Mouse (Mus musculus) limb, embryonic 13.5 days (tissue): ENCODE measurements at regions not wholly inside any gene's neighbourhood (a gene's known extent, or its start where the extent isn't known, plus 50 kb on each side); places are given as distances from the start of the nearest gene placed in this dataset.
A peak's percentile ranks its signal among the peaks of the same experiment; 100 is the strongest.

ENCODE experiments used
- ATAC-seq: fragments of 200-750 bp; cut with Nextera tagmentation; 2 replicates; pipeline ENCODE4 v1.8.0; 2017; ENCODE audit warnings: low read depth, moderate number of reproducible peaks, moderate TSS enrichment; ENCODE audit not compliant: low FRiP score
- H3K27ac ChIP-seq: fragments of 300-500 bp; sonication (generic); 2 replicates; pipeline ENCODE4 v1.5.1; 2015; ENCODE audit warnings: inconsistent platforms, mild to moderate bottlenecking, moderate library complexity
- H3K27me3 ChIP-seq: fragments of 300-500 bp; sonication (generic); 2 replicates; pipeline ENCODE4 v1.6.1; 2015; ENCODE audit warnings: mild to moderate bottlenecking, inconsistent platforms
- H3K36me3 ChIP-seq: fragments of 300-500 bp; sonication (generic); 2 replicates; pipeline ENCODE4 v1.6.1; 2015; ENCODE audit warnings: inconsistent platforms, mild to moderate bottlenecking, moderate library complexity
- H3K4me1 ChIP-seq: fragments of 300-500 bp; sonication (generic); 2 replicates; pipeline ENCODE4 v1.6.1; 2015; ENCODE audit warnings: inconsistent platforms
- H3K4me2 ChIP-seq: fragments of 300-500 bp; sonication (generic); replicated peaks from 2 replicates; pipeline ENCODE4 v1.6.1; 2015; ENCODE audit warnings: inconsistent platforms, mild to moderate bottlenecking, moderate library complexity
- H3K4me3 ChIP-seq: fragments of 300-500 bp; sonication (generic); 2 replicates; pipeline ENCODE4 v1.5.1; 2015; ENCODE audit warnings: moderate library complexity, mild to moderate bottlenecking, inconsistent platforms
- H3K9ac ChIP-seq: fragments of 300-500 bp; sonication (generic); 2 replicates; pipeline ENCODE4 v1.6.1; 2015; ENCODE audit warnings: mild to moderate bottlenecking, inconsistent platforms
- H3K9me3 ChIP-seq: fragments of 300-500 bp; sonication (generic); 2 replicates; pipeline ENCODE4 v1.6.1; 2016; ENCODE audit warnings: inconsistent platforms
- WGBS: fragments of 180-500 bp; shearing (Covaris S2); methylation state at CpG from one replicate; pipeline ENCODE4 v1.1.7; 2015; 5-methylcytosine and 5-hydroxymethylcytosine counted together

- WGBS: 84% methylated on average over 1 of the region's 1 CpGs
- Histone ChIP-seq H3K27ac (no peak overlapping the region), H3K9ac (no peak overlapping the region), H3K36me3 (no peaks in the 10 kb centered on the region), H3K9me3 (no peaks in the 10 kb centered on the region), H3K4me1 (peaks cover 10% of the 10 kb centered on the region), H3K4me3 (no peak overlapping the region), H3K4me2 (no peak overlapping the region), H3K27me3 (no peaks in the 10 kb centered on the region)
- ATAC-seq: no peak
These were observed 346.9 kb downstream of the Sox4 start for GRCm38 (mm10) chr13:28606651-28607050.

GRCm38 (mm10) chr13:28605833-28606232 is 347.7 kb downstream of the Sox4 start:
- Histone ChIP-seq H3K36me3 (no peaks in the 10 kb centered on the region), H3K4me1 (peaks cover 17% of the 10 kb centered on the region), H3K4me2 (no peak overlapping the region), H3K27me3 (no peaks in the 10 kb centered on the region), H3K27ac (no peak overlapping the region), H3K4me3 (no peak overlapping the region), H3K9me3 (no peaks in the 10 kb centered on the region), H3K9ac (no peak overlapping the region)
- 74% methylated on average over 1 of the region's 1 CpGs for WGBS
- ATAC-seq: no peak

GRCm38 (mm10) chr13:28604016-28604415 is 346.7 kb downstream of the Gm11361 start:
- Histone ChIP-seq H3K27ac (no peak overlapping the region), H3K4me3 (no peak overlapping the region), H3K4me2 (no peak overlapping the region), H3K9me3 (no peaks in the 10 kb centered on the region), H3K4me1 (peaks cover 21% of the 10 kb centered on the region), H3K9ac (no peak overlapping the region), H3K36me3 (no peaks in the 10 kb centered on the region), H3K27me3 (no peaks in the 10 kb centered on the region)
- 49% methylated on average over 6 of the region's 6 CpGs for WGBS
- peak; percentile 77; the same call in 1 of the 2 replicates for ATAC-seq

- H3K27me3 ChIP-seq: no peaks in the 10 kb centered on the region
- no peak overlapping the region for H3K27ac ChIP-seq
- H3K4me2 ChIP-seq: no peak overlapping the region
- no peak overlapping the region for H3K4me3 ChIP-seq
- no peaks in the 10 kb centered on the region for H3K9me3 ChIP-seq
- 65% methylated on average over 5 of the region's 5 CpGs for WGBS
- peaks cover 16% of the 10 kb centered on the region for H3K4me1 ChIP-seq
- H3K9ac ChIP-seq: no peak overlapping the region
- no peak for ATAC-seq
- peaks cover 5% of the 10 kb centered on the region for H3K36me3 ChIP-seq
These were observed 343.5 kb downstream of the Gm11361 start for GRCm38 (mm10) chr13:28600792-28601191.

GRCm38 (mm10) chr13:28596367-28596766 is 339.0 kb downstream of the Gm11361 start:
- Histone ChIP-seq H3K27me3 (no peaks in the 10 kb centered on the region), H3K4me2 (no peak overlapping the region), H3K4me1 (peaks cover 9% of the 10 kb centered on the region), H3K4me3 (no peak overlapping the region), H3K9ac (no peak overlapping the region), H3K9me3 (0 out of 2 replicates have a peak, but pooled peaks cover 4% of the 10 kb centered on the region), H3K27ac (no peak overlapping the region), H3K36me3 (peaks cover 14% of the 10 kb centered on the region)
- ATAC-seq: no peak
- WGBS: 93% methylated on average over 2 of the region's 2 CpGs

- 55% methylated on average over 1 of the region's 1 CpGs for WGBS
- H3K27me3 ChIP-seq: no peaks in the 10 kb centered on the region
- H3K4me1 ChIP-seq: no peaks in the 10 kb centered on the region
- H3K9me3 ChIP-seq: 0 out of 2 replicates have a peak, but pooled peaks cover 4% of the 10 kb centered on the region
- H3K4me2 ChIP-seq: no peak overlapping the region
- H3K9ac ChIP-seq: no peak overlapping the region
- no peak for ATAC-seq
- H3K4me3 ChIP-seq: no peak overlapping the region
- H3K27ac ChIP-seq: no peak overlapping the region
- H3K36me3 ChIP-seq: peaks cover 9% of the 10 kb centered on the region; the same call in 1 of the 2 replicates
These were observed 334.8 kb downstream of the Gm11361 start for GRCm38 (mm10) chr13:28592176-28592575.

- H3K36me3 ChIP-seq: no peaks in the 10 kb centered on the region
- 63% methylated on average over 5 of the region's 5 CpGs for WGBS
- no peak overlapping the region for H3K4me3 ChIP-seq
- no peak overlapping the region for H3K4me2 ChIP-seq
- H3K4me1 ChIP-seq: 0 out of 2 replicates have a peak, but pooled peaks cover 9% of the 10 kb centered on the region
- H3K9ac ChIP-seq: no peak overlapping the region
- no peak for ATAC-seq
- H3K27me3 ChIP-seq: no peaks in the 10 kb centered on the region
- no peak overlapping the region for H3K27ac ChIP-seq
- no peaks in the 10 kb centered on the region for H3K9me3 ChIP-seq
These were observed 330.6 kb downstream of the Gm11361 start for GRCm38 (mm10) chr13:28587977-28588376.

GRCm38 (mm10) chr13:28586693-28587092 is 329.4 kb downstream of the Gm11361 start:
- WGBS: 77% methylated on average over 7 of the region's 7 CpGs
- no peaks in the 10 kb centered on the region for H3K9me3 ChIP-seq
- H3K4me1 ChIP-seq: 0 out of 2 replicates have a peak, but pooled peaks cover 9% of the 10 kb centered on the region
- no peak overlapping the region for H3K4me2 ChIP-seq
- ATAC-seq: no peak
- H3K27me3 ChIP-seq: no peaks in the 10 kb centered on the region
- no peak overlapping the region for H3K4me3 ChIP-seq
- H3K27ac ChIP-seq: no peak overlapping the region
- H3K36me3 ChIP-seq: no peaks in the 10 kb centered on the region
- no peak overlapping the region for H3K9ac ChIP-seq

GRCm38 (mm10) chr13:28586140-28586539 is 328.8 kb downstream of the Gm11361 start:
- Histone ChIP-seq H3K36me3 (no peaks in the 10 kb centered on the region), H3K9me3 (no peaks in the 10 kb centered on the region), H3K27ac (no peak overlapping the region), H3K27me3 (no peaks in the 10 kb centered on the region), H3K4me1 (0 out of 2 replicates have a peak, but pooled peaks cover 9% of the 10 kb centered on the region), H3K4me2 (no peak overlapping the region), H3K9ac (no peak overlapping the region), H3K4me3 (no peak overlapping the region)
- 43% methylated on average over 2 of the region's 2 CpGs for WGBS
- ATAC-seq: no peak

- WGBS: 79% methylated on average over 5 of the region's 5 CpGs
- H3K27me3 ChIP-seq: no peaks in the 10 kb centered on the region
- no peak overlapping the region for H3K4me2 ChIP-seq
- ATAC-seq: no peak
- no peak overlapping the region for H3K27ac ChIP-seq
- H3K4me1 ChIP-seq: peaks cover 19% of the 10 kb centered on the region; the same call in 1 of the 2 replicates
- no peak overlapping the region for H3K4me3 ChIP-seq
- no peak overlapping the region for H3K9ac ChIP-seq
- H3K36me3 ChIP-seq: no peaks in the 10 kb centered on the region
- no peaks in the 10 kb centered on the region for H3K9me3 ChIP-seq
These were observed 326.3 kb downstream of the Gm11361 start for GRCm38 (mm10) chr13:28583617-28584016.

GRCm38 (mm10) chr13:28575202-28575851 is 318.0 kb downstream of the Gm11361 start:
- WGBS: 11% methylated on average over 9 of the region's 9 CpGs
- peak; percentile 61; the same call in 1 of the 2 replicates for ATAC-seq
- Histone ChIP-seq H3K27me3 (no peaks in the 10 kb centered on the region), H3K36me3 (no peaks in the 10 kb centered on the region), H3K9ac (no peak overlapping the region), H3K4me1 (peaks cover 30% of the 10 kb centered on the region), H3K4me3 (no peak overlapping the region), H3K27ac (peak overlapping the region; percentile 72), H3K9me3 (no peaks in the 10 kb centered on the region), H3K4me2 (peak overlapping the region; percentile 7; the same call in 1 of the 2 replicates)

GRCm38 (mm10) chr13:28573364-28573763 is 316.0 kb downstream of the Gm11361 start:
- H3K27ac ChIP-seq: no peak overlapping the region
- no peak overlapping the region for H3K9ac ChIP-seq
- peaks cover 21% of the 10 kb centered on the region for H3K4me1 ChIP-seq
- H3K27me3 ChIP-seq: no peaks in the 10 kb centered on the region
- H3K4me3 ChIP-seq: no peak overlapping the region
- H3K4me2 ChIP-seq: no peak overlapping the region
- 100% methylated on average over 1 of the region's 1 CpGs for WGBS
- no peaks in the 10 kb centered on the region for H3K36me3 ChIP-seq
- no peak for ATAC-seq
- no peaks in the 10 kb centered on the region for H3K9me3 ChIP-seq

GRCm38 (mm10) chr13:28572448-28572847 is 315.1 kb downstream of the Gm11361 start:
- H3K4me1 ChIP-seq: peaks cover 21% of the 10 kb centered on the region
- 91% methylated on average over 1 of the region's 1 CpGs for WGBS
- no peaks in the 10 kb centered on the region for H3K9me3 ChIP-seq
- no peaks in the 10 kb centered on the region for H3K27me3 ChIP-seq
- no peak for ATAC-seq
- H3K36me3 ChIP-seq: no peaks in the 10 kb centered on the region
- H3K4me3 ChIP-seq: no peak overlapping the region
- H3K4me2 ChIP-seq: no peak overlapping the region
- H3K9ac ChIP-seq: no peak overlapping the region
- no peak overlapping the region for H3K27ac ChIP-seq
